Mouse (Mus musculus): ENCODE results near the gene Nfib. TPM values are rescaled to one million over a fixed set of nuclear protein-coding genes. Genes with fewer than 3 reads are reported as not detected.

Gene Nfib
- polyA plus RNA-seq, 1 experiment from 2014 or later, result 149 TPM

DNA sequence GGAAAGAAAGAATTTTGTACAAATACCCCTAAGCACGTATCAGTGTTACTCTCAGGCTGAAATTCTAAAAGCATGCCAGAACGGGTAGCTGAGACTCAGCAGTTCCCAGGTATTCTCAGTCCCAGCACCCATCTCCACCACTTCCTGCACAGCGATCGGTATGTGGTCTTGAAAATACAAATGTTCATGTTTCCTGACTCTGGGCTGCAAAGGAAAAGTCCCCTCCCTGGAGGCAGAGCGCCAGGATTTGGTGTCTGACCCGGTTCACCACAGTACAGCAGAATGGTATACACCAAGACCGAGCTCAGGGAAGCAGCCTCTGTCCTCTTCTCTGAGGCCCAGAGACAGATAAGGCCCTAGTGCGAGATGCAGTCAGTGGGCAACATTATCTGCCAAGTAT is 238.8 kb downstream of the Nfib start:
- H3K27me3 ChIP-seq (ENCODE audit: insufficient read depth, low read length), result no peaks in the 10 kb centered on the region
- DNase-seq, result peak; percentile 67
- no peak; the same call in 1 of the 2 replicates for ATAC-seq (ENCODE audit: insufficient read depth)
- 0 out of 2 replicates have a peak, but pooled peaks cover 5% of the 10 kb centered on the region for H3K36me3 ChIP-seq (ENCODE audit: insufficient read depth)
- H3K9ac ChIP-seq, result no peak overlapping the region
- no peak for TF ChIP-seq CTCF (IDR thresholded peaks at IDR 0.05; ENCODE audit: low read depth)
- peak overlapping the region; percentile 31; the same call in 1 of the 2 replicates for H3K4me2 ChIP-seq
- H3K4me1 ChIP-seq (ENCODE audit: insufficient read depth), result peaks cover 55% of the 10 kb centered on the region
- H3K27ac ChIP-seq (ENCODE audit: low read depth), result peak overlapping the region; percentile 26; the same call in 1 of the 2 replicates
- WGBS, result 27% methylated on average over 8 of the region's 8 CpGs
- no peak overlapping the region for H3K4me3 ChIP-seq (ENCODE audit: low read depth, low read length)
- H3K9me3 ChIP-seq (ENCODE audit: low read depth, low read length), result no peaks in the 10 kb centered on the region

DNA sequence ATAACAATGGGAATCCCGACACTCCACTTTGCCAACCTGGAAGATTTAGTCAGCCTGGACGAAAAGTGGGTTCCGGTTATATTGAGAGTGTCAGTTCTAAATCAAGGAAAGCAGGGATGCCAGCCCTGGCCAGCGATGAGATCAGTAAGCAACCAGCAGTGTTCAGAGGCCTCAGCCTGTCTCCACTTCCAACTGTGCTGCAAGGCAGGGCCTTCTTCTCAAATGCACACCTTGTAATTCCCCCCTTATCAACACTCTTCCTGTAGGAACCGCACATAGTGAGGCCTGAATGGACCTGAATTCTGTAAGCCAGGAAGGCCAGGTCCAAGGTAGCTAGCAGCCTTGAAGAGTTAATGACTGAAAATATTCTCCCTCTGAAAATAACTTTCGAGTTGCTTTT is 239.4 kb downstream of the Nfib start:
- H3K9me3 ChIP-seq (ENCODE audit: low read depth, low read length), result no peaks in the 10 kb centered on the region
- no peak overlapping the region for H3K4me3 ChIP-seq (ENCODE audit: low read depth, low read length)
- no peak overlapping the region for H3K9ac ChIP-seq
- ATAC-seq (ENCODE audit: insufficient read depth), result no peak
- DNase-seq, result no peak
- H3K4me1 ChIP-seq (ENCODE audit: insufficient read depth), result peaks cover 52% of the 10 kb centered on the region
- H3K36me3 ChIP-seq (ENCODE audit: insufficient read depth), result 0 out of 2 replicates have a peak, but pooled peaks cover 5% of the 10 kb centered on the region
- 62% methylated on average over 6 of the region's 6 CpGs for WGBS
- no peak overlapping the region for H3K4me2 ChIP-seq
- no peaks in the 10 kb centered on the region for H3K27me3 ChIP-seq (ENCODE audit: insufficient read depth, low read length)
- TF ChIP-seq CTCF (IDR thresholded peaks at IDR 0.05; ENCODE audit: low read depth), result no peak
- H3K27ac ChIP-seq (ENCODE audit: low read depth), result 0 out of 2 replicates have a peak overlapping the region, but pooled peaks have one; percentile 26

DNA sequence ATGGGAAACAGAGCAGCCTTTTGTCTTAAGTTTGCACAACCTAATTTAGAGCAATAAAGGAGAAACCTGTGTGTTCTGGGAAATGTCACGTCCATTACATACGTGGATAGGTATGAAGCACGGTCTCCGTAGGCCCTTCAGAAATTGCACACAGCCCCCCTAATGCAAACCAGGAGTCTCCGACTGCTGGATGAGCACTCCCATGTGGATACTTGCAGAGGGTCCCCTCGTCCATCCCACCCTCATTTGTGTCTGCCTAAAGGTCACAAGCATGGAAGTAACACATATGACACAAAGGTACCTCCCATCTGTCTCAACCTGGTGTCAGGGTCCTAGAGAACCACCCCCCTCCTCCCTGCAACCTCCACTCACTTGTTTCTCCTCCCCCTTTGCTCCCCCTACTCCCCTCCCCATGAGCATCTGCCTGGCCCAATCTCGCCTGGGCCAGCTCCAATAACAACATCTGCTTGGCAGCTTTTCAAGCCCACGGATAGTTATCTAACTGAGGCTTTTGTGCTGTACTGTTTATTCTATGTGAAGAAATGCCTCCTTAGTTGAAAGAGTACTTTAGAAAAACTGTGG is 241.4 kb downstream of the Nfib start:
- TF ChIP-seq CTCF (IDR thresholded peaks at IDR 0.05; ENCODE audit: low read depth), result no peak
- peak; percentile 94 for DNase-seq
- Histone ChIP-seq H3K36me3 (ENCODE audit: insufficient read depth) (0 out of 2 replicates have a peak, but pooled peaks cover 6% of the 10 kb centered on the region), H3K9me3 (ENCODE audit: low read depth, low read length) (no peaks in the 10 kb centered on the region), H3K9ac (no peak overlapping the region), H3K4me3 (ENCODE audit: low read depth, low read length) (no peak overlapping the region), H3K27me3 (ENCODE audit: insufficient read depth, low read length) (no peaks in the 10 kb centered on the region), H3K4me2 (peak overlapping the region; percentile 21; the same call in 1 of the 2 replicates), H3K4me1 (ENCODE audit: insufficient read depth) (peaks cover 41% of the 10 kb centered on the region), H3K27ac (ENCODE audit: low read depth) (peak overlapping the region; percentile 32; the same call in 1 of the 2 replicates)
- peak; percentile 67 for ATAC-seq (ENCODE audit: insufficient read depth)
- 27% methylated on average over 8 of the region's 8 CpGs for WGBS

DNA sequence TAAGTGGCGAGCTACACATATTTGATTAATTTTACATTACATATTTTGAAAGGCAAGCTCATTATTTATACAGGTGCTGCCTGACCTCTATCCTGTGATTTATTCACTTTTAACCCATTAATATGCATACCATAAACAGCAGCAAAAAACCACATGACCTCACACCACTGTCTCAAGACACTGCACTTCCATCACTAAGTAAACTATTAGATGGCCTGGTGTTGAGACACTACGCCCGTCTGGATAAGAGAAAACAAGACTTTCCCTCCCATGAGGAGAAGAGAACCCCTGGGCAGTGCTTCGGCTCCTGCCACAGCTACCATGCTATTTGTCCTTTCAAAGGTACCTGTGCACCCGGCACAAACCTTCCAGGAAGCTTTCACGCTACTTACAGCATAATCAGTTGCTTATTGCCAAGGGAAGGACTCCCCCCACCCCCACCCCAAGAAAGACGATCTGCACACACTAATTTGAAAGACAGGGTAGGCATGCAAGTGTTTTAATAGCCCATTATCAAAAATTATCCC is 242.3 kb downstream of the Nfib start:
- 0 out of 2 replicates have a peak, but pooled peaks cover 6% of the 10 kb centered on the region for H3K36me3 ChIP-seq (ENCODE audit: insufficient read depth)
- no peaks in the 10 kb centered on the region for H3K27me3 ChIP-seq (ENCODE audit: insufficient read depth, low read length)
- no peak overlapping the region for H3K9ac ChIP-seq
- H3K27ac ChIP-seq (ENCODE audit: low read depth), result no peak overlapping the region
- no peak for TF ChIP-seq CTCF (IDR thresholded peaks at IDR 0.05; ENCODE audit: low read depth)
- no peaks in the 10 kb centered on the region for H3K9me3 ChIP-seq (ENCODE audit: low read depth, low read length)
- ATAC-seq (ENCODE audit: insufficient read depth), result no peak
- DNase-seq, result no peak
- H3K4me3 ChIP-seq (ENCODE audit: low read depth, low read length), result no peak overlapping the region
- H3K4me1 ChIP-seq (ENCODE audit: insufficient read depth), result peaks cover 39% of the 10 kb centered on the region
- WGBS, result 55% methylated on average over 7 of the region's 7 CpGs
- H3K4me2 ChIP-seq, result no peak overlapping the region

DNA sequence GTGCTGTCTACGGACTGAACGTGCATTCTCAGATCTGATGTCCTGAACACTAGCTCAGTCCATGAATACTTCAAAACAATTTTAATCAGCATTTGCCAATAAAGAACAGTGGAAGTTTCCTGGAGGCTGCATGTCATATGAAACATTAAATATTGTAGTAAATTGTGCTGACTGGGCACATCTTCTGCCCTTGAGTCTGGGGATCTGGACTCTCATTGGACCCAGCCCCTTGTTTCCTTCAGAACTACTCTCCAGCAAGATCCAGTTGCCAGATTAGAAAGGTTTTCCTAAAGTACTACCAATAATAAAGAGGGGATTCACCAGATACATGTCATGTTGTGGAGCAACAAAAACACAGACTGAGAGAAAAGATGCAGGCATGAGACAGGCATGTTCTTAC is 243.9 kb downstream of the Nfib start:
- peaks cover 39% of the 10 kb centered on the region for H3K4me1 ChIP-seq (ENCODE audit: insufficient read depth)

DNA sequence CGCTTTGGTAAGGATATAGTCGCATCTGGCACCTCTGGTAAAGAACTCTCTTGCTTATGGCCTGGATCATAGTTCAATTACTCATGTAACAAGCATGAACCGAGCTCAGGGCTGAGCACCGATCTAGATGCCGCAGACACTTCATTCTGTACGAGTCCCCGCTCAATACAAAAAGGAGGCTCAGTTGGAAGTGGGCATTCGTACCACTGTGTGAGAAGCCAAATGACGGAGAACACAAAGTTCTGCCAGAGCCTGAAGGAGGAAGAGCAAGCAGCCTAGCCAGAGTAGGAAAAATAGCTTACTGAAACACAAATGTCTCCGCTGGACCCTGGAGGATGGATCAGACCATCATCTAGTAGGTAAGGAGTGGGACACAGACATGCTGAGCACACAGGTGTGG is 246.7 kb downstream of the Nfib start:
- no peak for ATAC-seq (ENCODE audit: insufficient read depth)
- Histone ChIP-seq H3K4me2 (no peak overlapping the region), H3K36me3 (ENCODE audit: insufficient read depth) (peaks cover 14% of the 10 kb centered on the region), H3K27me3 (ENCODE audit: insufficient read depth, low read length) (no peaks in the 10 kb centered on the region), H3K27ac (ENCODE audit: low read depth) (no peak overlapping the region), H3K4me3 (ENCODE audit: low read depth, low read length) (no peak overlapping the region), H3K9ac (no peak overlapping the region), H3K4me1 (ENCODE audit: insufficient read depth) (peaks cover 35% of the 10 kb centered on the region), H3K9me3 (ENCODE audit: low read depth, low read length) (no peaks in the 10 kb centered on the region)
- TF ChIP-seq CTCF (IDR thresholded peaks at IDR 0.05; ENCODE audit: low read depth), result no peak
- DNase-seq, result no peak
- WGBS, result 89% methylated on average over 10 of the region's 10 CpGs

More for the DNA sequence above, 243.9 kb downstream of the Nfib start:
- no peak overlapping the region for H3K4me2 ChIP-seq
- H3K9ac ChIP-seq, result no peak overlapping the region
- 89% methylated on average over 2 of the region's 2 CpGs for WGBS
- no peak overlapping the region for H3K4me3 ChIP-seq (ENCODE audit: low read depth, low read length)
- no peak overlapping the region for H3K27ac ChIP-seq (ENCODE audit: low read depth)
- H3K27me3 ChIP-seq (ENCODE audit: insufficient read depth, low read length), result no peaks in the 10 kb centered on the region
- DNase-seq, result no peak
- ATAC-seq (ENCODE audit: insufficient read depth), result no peak
- no peak for TF ChIP-seq CTCF (IDR thresholded peaks at IDR 0.05; ENCODE audit: low read depth)
- H3K36me3 ChIP-seq (ENCODE audit: insufficient read depth), result 0 out of 2 replicates have a peak, but pooled peaks cover 3% of the 10 kb centered on the region
- H3K9me3 ChIP-seq (ENCODE audit: low read depth, low read length), result no peaks in the 10 kb centered on the region

DNA sequence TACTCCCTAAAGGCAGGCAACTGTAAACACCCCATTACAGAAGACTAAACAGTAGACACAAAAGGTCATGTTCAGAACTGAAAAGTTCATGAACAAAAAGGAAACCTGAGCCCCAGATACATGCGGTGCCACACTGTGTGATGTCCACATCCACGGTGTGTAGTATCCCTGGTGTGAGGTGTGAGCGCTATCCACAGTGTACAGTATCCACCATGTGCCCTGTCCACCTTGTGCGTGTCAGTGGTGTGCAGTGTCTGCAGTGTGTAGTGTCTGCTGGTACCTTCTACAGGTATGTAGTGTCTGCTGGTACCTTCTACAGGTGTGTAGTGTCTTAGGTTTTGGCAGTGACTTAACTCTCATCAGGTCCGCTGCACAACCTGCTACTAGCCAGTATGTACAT is 248.6 kb downstream of the Nfib start:
- no peaks in the 10 kb centered on the region for H3K9me3 ChIP-seq (ENCODE audit: low read depth, low read length)
- ATAC-seq (ENCODE audit: insufficient read depth), result no peak
- peaks cover 17% of the 10 kb centered on the region for H3K36me3 ChIP-seq (ENCODE audit: insufficient read depth)
- H3K4me3 ChIP-seq (ENCODE audit: low read depth, low read length), result no peak overlapping the region
- H3K27ac ChIP-seq (ENCODE audit: low read depth), result 0 out of 2 replicates have a peak overlapping the region, but pooled peaks have one; percentile 42
- no peak for TF ChIP-seq CTCF (IDR thresholded peaks at IDR 0.05; ENCODE audit: low read depth)
- no peaks in the 10 kb centered on the region for H3K27me3 ChIP-seq (ENCODE audit: insufficient read depth, low read length)
- peaks cover 37% of the 10 kb centered on the region for H3K4me1 ChIP-seq (ENCODE audit: insufficient read depth)
- no peak overlapping the region for H3K9ac ChIP-seq
- WGBS, result 61% methylated on average over 5 of the region's 5 CpGs
- no peak for DNase-seq
- no peak overlapping the region for H3K4me2 ChIP-seq
